Mouse (Mus musculus): ENCODE results near the gene Ppox.

DNA sequence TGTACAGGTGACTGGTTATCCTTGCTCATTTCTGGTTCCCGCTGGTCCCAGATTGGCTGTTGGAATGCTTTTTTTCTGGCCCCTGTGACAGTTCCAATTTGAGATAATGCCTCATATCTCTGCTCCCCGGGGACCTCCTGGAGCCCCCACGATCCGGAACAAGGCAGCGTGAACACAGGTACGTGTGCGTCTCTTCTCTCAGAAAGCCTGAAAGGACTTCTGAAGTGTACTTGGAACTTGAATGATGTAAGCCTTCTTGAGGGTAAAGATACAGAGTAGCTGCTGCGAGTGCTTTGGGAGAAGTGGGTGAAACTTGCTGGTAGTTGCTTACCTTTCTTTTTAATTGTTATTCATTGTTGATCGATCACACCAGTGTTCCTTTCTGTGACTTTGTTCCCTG lies 9.8 kb downstream of the Ppox start:
- TF ChIP-seq CTCF (IDR thresholded peaks at IDR 0.05; ENCODE audit: borderline replicate concordance, insufficient read depth, low read length) (no peak), POLR2A (IDR thresholded peaks at IDR 0.05; ENCODE audit: low read depth, low read length) (no peak)

Measured in embryonic fibroblast, embryonic 13.5 days (primary cell).